Mouse (Mus musculus) embryonic facial prominence, embryonic 15.5 days (tissue): ENCODE results near the gene Lypd4. TPM values are rescaled to one million over a fixed set of nuclear protein-coding genes. Genes with fewer than 3 reads are reported as not detected.
"Not testable (repeated sequence)": the region's sequence is repeated elsewhere in the genome, so short reads cannot be mapped to it uniquely, and the experiment has no call there.

ENCODE experiments used
- ATAC-seq: fragments of 200-750 bp; cut with Nextera tagmentation; 2 replicates; pipeline ENCODE4 v1.8.0; 2017; ENCODE audit warnings: low read depth, moderate TSS enrichment; ENCODE audit not compliant: insufficient number of reproducible peaks, low FRiP score, low TSS enrichment
- H3K27ac ChIP-seq: fragments of 300-500 bp; sonication (generic); replicated peaks from 2 replicates; pipeline ENCODE4 v1.5.1; 2015; ENCODE audit warnings: mild to moderate bottlenecking, inconsistent platforms
- H3K27me3 ChIP-seq: fragments of 300-500 bp; sonication (generic); 2 replicates; pipeline ENCODE4 v1.6.1; 2015; ENCODE audit warnings: inconsistent platforms
- H3K36me3 ChIP-seq: fragments of 300-500 bp; sonication (generic); 2 replicates; pipeline ENCODE4 v1.6.1; 2015; ENCODE audit warnings: mild to moderate bottlenecking, inconsistent platforms
- H3K4me1 ChIP-seq: fragments of 300-500 bp; sonication (generic); 2 replicates; pipeline ENCODE4 v1.6.1; 2015; ENCODE audit warnings: inconsistent platforms
- H3K4me2 ChIP-seq: fragments of 300-500 bp; sonication (generic); replicated peaks from 2 replicates; pipeline ENCODE4 v1.6.1; 2015; ENCODE audit warnings: mild to moderate bottlenecking, inconsistent platforms
- H3K4me3 ChIP-seq: fragments of 300-500 bp; sonication (generic); replicated peaks from 2 replicates; pipeline ENCODE4 v1.5.1; 2015; ENCODE audit warnings: mild to moderate bottlenecking, inconsistent platforms
- H3K9ac ChIP-seq: fragments of 300-500 bp; sonication (generic); 2 replicates; pipeline ENCODE4 v1.6.1; 2015; ENCODE audit warnings: inconsistent platforms
- H3K9me3 ChIP-seq: fragments of 300-500 bp; sonication (generic); replicated peaks from 2 replicates; pipeline ENCODE4 v1.6.1; 2016; ENCODE audit warnings: inconsistent platforms
- WGBS: fragments of 180-500 bp; shearing (Covaris S2); methylation state at CpG from one replicate; pipeline ENCODE4 v1.1.7; 2015; 5-methylcytosine and 5-hydroxymethylcytosine counted together
- polyA plus RNA-seq: library from polyadenylated mRNA; unstranded; fragments of >200 nt; fragmentation: Nextera tagmentation; extraction: Ambion mirVana; gene quantifications from 2 replicates; pipeline ENCODE4 v1.2.1, GENCODE M21; 2015

The Lypd4 gene
- polyA plus RNA-seq, 1 experiment from 2014 or later: not detected

DNA sequence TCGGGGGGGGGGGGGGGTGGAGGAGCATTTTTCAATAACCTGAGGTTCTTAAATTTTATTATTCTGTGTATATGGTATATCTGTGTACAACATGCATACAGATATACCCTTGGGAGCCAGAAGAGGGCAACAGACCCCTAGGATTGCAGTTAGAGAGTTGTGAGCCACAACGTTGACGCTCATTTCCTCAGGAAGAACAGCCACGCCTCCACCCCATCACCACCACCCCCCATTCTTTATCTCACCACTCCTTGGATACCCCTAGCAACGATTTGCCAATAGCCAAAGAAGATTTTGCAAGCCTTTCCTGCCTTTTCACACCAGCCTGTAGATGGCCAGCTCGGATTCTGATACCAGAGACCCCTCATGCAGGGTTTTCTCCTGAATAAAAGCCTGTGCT lies 24.0 kb downstream of the Lypd4 start:
- H3K9ac ChIP-seq: no peak overlapping the region
- H3K36me3 ChIP-seq: no peaks in the 10 kb centered on the region
- no peaks in the 10 kb centered on the region for H3K27me3 ChIP-seq
- 3% methylated on average over 6 of the region's 6 CpGs for WGBS
- H3K27ac ChIP-seq: no peak overlapping the region
- H3K4me3 ChIP-seq: no peak overlapping the region
- no peaks in the 10 kb centered on the region for H3K9me3 ChIP-seq
- no peak for ATAC-seq
- H3K4me2 ChIP-seq: no peak overlapping the region
- no peaks in the 10 kb centered on the region for H3K4me1 ChIP-seq

DNA sequence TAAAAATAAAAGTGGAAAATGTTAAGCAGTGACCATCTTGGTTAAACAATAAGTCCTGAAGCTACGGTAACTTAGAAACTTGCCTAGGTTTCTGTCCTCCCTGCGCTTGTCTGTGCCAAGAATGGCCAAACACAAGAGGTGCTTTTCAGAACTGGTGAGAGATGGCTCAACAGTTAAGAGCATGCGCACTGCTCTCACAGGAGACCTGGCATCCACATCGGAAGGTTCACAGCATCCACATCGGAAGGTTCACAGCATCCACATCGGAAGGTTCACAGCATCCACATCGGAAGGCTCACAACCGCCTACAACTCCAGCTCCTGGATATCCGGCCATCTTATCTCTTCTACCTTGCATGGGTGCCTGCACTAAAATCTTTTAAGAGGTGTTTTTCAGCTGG lies 24.6 kb downstream of the Lypd4 start:
- Histone ChIP-seq H3K4me2 (no peak overlapping the region), H3K36me3 (no peaks in the 10 kb centered on the region), H3K9ac (no peak overlapping the region), H3K4me1 (no peaks in the 10 kb centered on the region), H3K4me3 (no peak overlapping the region), H3K9me3 (no peaks in the 10 kb centered on the region), H3K27me3 (no peaks in the 10 kb centered on the region), H3K27ac (no peak overlapping the region)
- no peak for ATAC-seq
- 83% methylated on average over 9 of the region's 9 CpGs for WGBS

DNA sequence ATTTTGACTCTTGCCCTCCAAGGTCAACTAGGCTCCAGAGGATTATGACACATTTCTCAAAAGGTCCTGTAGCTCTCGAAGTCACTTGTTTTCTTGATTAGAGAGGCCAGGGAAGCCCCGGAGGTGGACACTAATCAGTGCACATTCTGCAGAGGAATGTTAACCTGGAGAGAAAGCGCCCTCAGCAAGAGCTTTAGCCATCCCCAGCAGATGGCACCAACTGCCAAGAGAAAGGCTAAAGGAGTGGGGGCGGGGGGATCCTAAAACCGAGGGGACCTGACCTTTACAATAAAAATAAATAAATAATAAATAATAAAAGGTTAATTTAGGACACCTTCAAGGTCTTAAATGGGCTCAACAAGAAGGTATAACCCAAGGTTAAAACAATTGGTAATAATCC lies 25.6 kb downstream of the Lypd4 start:
- no peaks in the 10 kb centered on the region for H3K36me3 ChIP-seq
- WGBS: 34% methylated on average over 5 of the region's 5 CpGs
- no peaks in the 10 kb centered on the region for H3K27me3 ChIP-seq
- H3K4me3 ChIP-seq: no peak overlapping the region
- H3K4me1 ChIP-seq: no peaks in the 10 kb centered on the region
- ATAC-seq: no peak
- H3K9me3 ChIP-seq: no peaks in the 10 kb centered on the region
- H3K9ac ChIP-seq: no peak overlapping the region
- no peak overlapping the region for H3K4me2 ChIP-seq
- H3K27ac ChIP-seq: no peak overlapping the region

DNA sequence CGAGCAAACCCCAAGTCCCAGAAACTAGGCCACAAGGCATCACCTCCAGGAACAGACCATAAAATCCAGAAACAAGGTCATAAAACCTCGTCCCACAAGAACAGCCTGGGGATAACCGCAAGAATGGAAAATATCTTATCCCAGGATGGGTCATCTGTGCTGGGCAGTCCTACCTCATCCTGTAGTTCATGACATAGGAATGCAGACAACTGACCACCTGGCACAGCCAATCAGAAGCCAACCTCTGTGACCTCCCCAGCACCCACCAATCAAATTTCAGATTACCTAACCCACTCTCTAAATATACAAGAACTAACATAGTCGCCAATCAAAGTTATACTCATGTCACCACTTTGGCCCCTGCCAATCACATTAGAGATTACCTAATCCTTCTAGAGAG lies 28.7 kb downstream of the Lypd4 start:
- Histone ChIP-seq H3K4me1 (no peaks in the 10 kb centered on the region), H3K36me3 (no peaks in the 10 kb centered on the region), H3K27ac (no peak overlapping the region), H3K4me2 (no peak overlapping the region), H3K4me3 (no peak overlapping the region), H3K27me3 (no peaks in the 10 kb centered on the region), H3K9me3 (no peaks in the 10 kb centered on the region), H3K9ac (no peak overlapping the region)
- ATAC-seq: no peak
- 73% methylated on average over 4 of the region's 4 CpGs for WGBS

DNA sequence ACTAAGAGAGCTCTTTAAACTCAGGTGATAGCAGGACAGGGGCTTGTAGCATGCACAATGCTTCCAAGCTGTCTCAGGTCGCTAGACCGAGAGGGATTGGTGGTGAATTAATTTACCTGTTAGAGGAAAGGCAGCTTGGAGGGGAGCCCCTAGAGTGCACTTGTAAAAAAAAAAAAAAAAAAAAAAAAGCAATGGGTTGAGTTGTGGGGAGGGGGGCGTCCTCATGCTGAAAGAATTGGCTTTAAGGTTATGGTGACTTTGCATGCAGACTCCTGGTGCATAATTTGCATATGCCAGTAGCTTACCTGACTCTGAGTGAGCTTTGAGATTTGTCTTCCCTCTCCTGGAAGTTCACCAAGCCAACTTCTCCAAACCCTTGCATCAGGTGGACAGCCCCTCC lies 29.4 kb downstream of the Lypd4 start:
- Histone ChIP-seq H3K4me2 (no peak overlapping the region), H3K27me3 (no peaks in the 10 kb centered on the region), H3K4me1 (no peaks in the 10 kb centered on the region), H3K36me3 (no peaks in the 10 kb centered on the region), H3K9ac (no peak overlapping the region), H3K27ac (no peak overlapping the region), H3K9me3 (no peaks in the 10 kb centered on the region), H3K4me3 (no peak overlapping the region)
- WGBS: 43% methylated on average over 3 of the region's 3 CpGs
- ATAC-seq: no peak

DNA sequence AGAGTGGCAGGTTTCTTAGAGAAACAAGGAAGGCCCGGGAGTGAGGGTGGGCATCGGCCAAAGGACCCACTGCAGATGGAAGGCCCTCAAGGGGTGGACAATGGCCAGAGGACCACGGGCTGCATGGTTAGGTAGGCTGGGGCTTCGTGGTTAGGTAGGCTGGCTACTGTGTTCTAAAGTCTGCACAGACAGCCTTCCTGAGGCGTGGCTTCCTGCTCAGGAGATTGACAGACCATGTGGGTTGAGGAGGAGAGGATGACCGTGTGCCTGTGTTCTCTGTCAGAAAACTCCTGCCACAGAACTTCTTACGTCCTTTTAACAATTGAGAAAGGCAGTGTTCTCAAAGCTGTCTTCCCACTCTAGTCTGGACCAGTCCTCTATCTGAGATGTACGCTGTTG lies 30.3 kb downstream of the Lypd4 start:
- no peak overlapping the region for H3K27ac ChIP-seq
- 64% methylated on average over 8 of the region's 8 CpGs for WGBS
- H3K9me3 ChIP-seq: no peaks in the 10 kb centered on the region
- no peaks in the 10 kb centered on the region for H3K36me3 ChIP-seq
- no peaks in the 10 kb centered on the region for H3K27me3 ChIP-seq
- no peak overlapping the region for H3K4me2 ChIP-seq
- no peak overlapping the region for H3K9ac ChIP-seq
- no peak for ATAC-seq
- H3K4me3 ChIP-seq: no peak overlapping the region
- no peaks in the 10 kb centered on the region for H3K4me1 ChIP-seq

DNA sequence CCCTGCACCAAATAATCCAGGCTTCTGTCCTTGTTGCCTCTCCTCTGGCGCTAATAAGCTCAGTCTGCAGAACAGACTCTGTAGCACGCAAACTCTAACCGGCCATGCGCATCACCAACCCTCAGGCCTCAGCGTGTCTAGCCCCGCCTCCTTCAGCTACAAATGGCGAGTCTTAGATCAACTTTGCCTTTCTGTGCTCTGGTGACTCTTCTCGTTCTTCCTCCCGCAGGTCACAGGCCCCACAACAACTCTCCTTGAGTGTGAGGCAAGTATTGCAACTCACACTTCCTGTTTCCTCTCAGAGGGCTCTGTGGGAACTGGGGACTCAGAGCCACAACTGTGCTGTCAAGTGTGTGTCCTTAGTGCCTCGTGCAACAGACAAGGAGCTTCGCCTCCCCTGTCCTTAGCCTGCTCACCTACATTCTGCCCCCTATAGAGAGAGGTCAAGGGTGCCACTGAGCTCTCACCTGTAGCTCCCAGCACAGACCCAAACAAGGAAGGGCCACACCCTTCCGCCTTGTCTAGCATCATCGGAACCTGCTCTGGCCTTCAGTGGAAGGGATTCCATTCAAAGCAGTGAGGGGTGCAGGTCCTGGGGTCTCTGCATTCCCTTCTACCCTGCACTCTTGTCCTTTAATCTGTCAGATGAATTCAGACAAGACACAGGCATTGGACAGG lies 30.9 kb downstream of the Lypd4 start:
- not testable (repeated sequence) for H3K27ac ChIP-seq, H3K36me3 ChIP-seq, H3K4me3 ChIP-seq, H3K4me2 ChIP-seq, H3K9me3 ChIP-seq, H3K27me3 ChIP-seq, H3K4me1 ChIP-seq, ATAC-seq, H3K9ac ChIP-seq
- WGBS: 49% methylated on average over 12 of the region's 13 CpGs

DNA sequence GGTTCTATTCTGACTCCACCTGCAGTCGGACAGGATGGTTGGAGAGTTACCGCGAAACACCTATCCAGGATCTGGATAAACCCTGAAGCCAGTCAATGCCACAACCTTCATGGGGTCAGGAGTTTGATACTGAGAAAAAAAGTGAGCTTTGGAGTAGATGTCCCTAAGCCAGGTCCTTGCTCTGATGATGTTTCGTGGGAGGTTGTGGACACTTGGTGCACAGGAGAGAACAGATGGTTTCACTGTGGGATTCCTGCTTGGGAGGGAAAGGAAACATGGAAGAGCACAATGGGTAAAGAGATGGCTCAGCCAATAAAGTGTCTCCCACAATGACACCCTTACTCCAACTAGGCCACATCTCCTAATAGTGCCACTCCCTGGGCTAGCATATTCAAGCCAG lies 42.6 kb downstream of the Lypd4 start:
- H3K4me1 ChIP-seq: no peaks in the 10 kb centered on the region
- H3K9me3 ChIP-seq: no peaks in the 10 kb centered on the region
- no peaks in the 10 kb centered on the region for H3K36me3 ChIP-seq
- WGBS: 92% methylated on average over 4 of the region's 4 CpGs
- H3K9ac ChIP-seq: no peak overlapping the region
- no peak overlapping the region for H3K27ac ChIP-seq
- H3K27me3 ChIP-seq: no peaks in the 10 kb centered on the region
- H3K4me2 ChIP-seq: no peak overlapping the region
- H3K4me3 ChIP-seq: no peak overlapping the region
- ATAC-seq: no peak

DNA sequence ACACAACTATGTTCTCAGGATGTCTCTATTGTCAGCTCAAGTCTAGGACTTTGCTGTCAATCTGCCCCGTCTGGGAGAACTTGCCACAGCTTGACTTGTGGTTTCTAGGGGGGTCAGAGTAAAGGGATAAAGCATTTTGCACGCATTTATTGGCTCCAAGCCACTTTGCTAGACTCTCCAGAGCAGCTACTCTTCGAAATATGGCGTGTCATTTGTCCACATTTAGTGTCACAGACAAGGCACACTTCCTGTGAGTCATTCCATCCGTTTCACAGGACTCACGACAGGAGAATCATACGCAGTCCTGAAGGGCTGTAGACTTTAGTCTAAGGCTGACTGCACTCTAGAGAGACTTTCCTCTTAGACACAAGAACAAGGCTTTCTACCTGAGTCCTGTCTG lies 45.3 kb downstream of the Lypd4 start:
- ATAC-seq: no peak
- WGBS: 50% methylated on average over 7 of the region's 7 CpGs

DNA sequence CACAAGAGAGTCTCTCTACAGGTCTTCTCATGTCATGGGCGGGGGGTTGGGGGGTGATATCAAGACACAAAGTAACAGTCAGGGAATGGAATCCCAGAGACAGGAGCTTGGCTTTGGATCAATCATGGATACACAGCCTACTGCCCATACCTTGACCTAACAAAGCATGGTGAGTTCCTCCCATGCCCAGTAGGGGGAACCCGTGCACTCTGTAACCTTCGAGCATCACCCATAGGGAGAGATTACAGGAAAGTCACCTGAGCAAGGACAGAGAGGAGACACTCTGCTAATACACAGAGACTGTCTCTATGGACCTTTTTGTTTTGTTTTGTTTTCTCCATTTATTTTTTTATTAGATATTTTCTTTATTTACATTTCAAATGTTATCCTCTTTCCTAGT lies 52.2 kb downstream of the Lypd4 start:
- 0 out of 2 replicates have a peak, but pooled peaks cover 3% of the 10 kb centered on the region for H3K27me3 ChIP-seq
- WGBS: 1% methylated on average over 3 of the region's 3 CpGs
- H3K4me2 ChIP-seq: no peak overlapping the region
- H3K9ac ChIP-seq: no peak overlapping the region
- H3K36me3 ChIP-seq: no peaks in the 10 kb centered on the region
- H3K4me1 ChIP-seq: no peaks in the 10 kb centered on the region
- no peaks in the 10 kb centered on the region for H3K9me3 ChIP-seq
- ATAC-seq: no peak
- H3K4me3 ChIP-seq: no peak overlapping the region
- H3K27ac ChIP-seq: no peak overlapping the region

More for the DNA sequence above, 45.3 kb downstream of the Lypd4 start:
- Histone ChIP-seq H3K4me2 (no peak overlapping the region), H3K4me1 (no peaks in the 10 kb centered on the region), H3K9ac (no peak overlapping the region), H3K27me3 (no peaks in the 10 kb centered on the region), H3K4me3 (no peak overlapping the region), H3K36me3 (no peaks in the 10 kb centered on the region), H3K27ac (no peak overlapping the region), H3K9me3 (no peaks in the 10 kb centered on the region)
